Mouse (Mus musculus) T-helper 1 cell (primary cell): ENCODE results near the gene Usp3.

Experiments used
- in situ Hi-C: fragments of 300-600 bp; cut with MboI, MseI; formaldehyde crosslinking; loops from one replicate; pipeline ENCODE4 v1.15.1; 2025; ENCODE audit warnings: high pct_unique_total_duplicates

The Usp3 gene

GRCm38 (mm10) chr9:66592708-66593612, at the start of gene Usp3:
Gene Usp3 (minus strand): TSS chr9:66593142.
- in situ Hi-C loops = no loop called here

GRCm38 (mm10) chr9:66640491-66640890, 47.5 kb upstream of the Usp3 start:
- in situ Hi-C loops = loop anchor here (10.0 kb wide), 1 partner anchor 144 kb away; no protein-coding TSS in a partner anchor

- in situ Hi-C loops = loop anchor here (10.0 kb wide), 1 partner anchor 145 kb away; no protein-coding TSS in a partner anchor
These were observed 46.7 kb upstream of the Usp3 start for GRCm38 (mm10) chr9:66639626-66640025.

GRCm38 (mm10) chr9:66632441-66632840, 39.5 kb upstream of the Usp3 start:
- in situ Hi-C loops = no loop called here

GRCm38 (mm10) chr9:66630931-66631330, 38.0 kb upstream of the Usp3 start:
- in situ Hi-C loops = no loop called here

- in situ Hi-C loops = loop anchor here (5.0 kb wide), 1 partner anchor 46 kb away; no protein-coding TSS in a partner anchor
These were observed 33.7 kb upstream of the Usp3 start for GRCm38 (mm10) chr9:66626661-66627060.

GRCm38 (mm10) chr9:66625974-66626530, 33.1 kb upstream of the Usp3 start:
- in situ Hi-C loops = loop anchor here (5.0 kb wide), 1 partner anchor 46 kb away; no protein-coding TSS in a partner anchor

GRCm38 (mm10) chr9:66624873-66625272, 31.9 kb upstream of the Usp3 start:
- in situ Hi-C loops = loop anchor here (5.0 kb wide), 1 partner anchor 47 kb away; no protein-coding TSS in a partner anchor

- in situ Hi-C loops = no loop called here
These were observed 30.7 kb upstream of the Usp3 start for GRCm38 (mm10) chr9:66623627-66624026.

GRCm38 (mm10) chr9:66620581-66620981, 27.6 kb upstream of the Usp3 start:
- in situ Hi-C loops = no loop called here

- in situ Hi-C loops = no loop called here
These were observed 27.1 kb upstream of the Usp3 start for GRCm38 (mm10) chr9:66620055-66620454.

- in situ Hi-C loops = no loop called here
These were observed 24.9 kb upstream of the Usp3 start for GRCm38 (mm10) chr9:66617812-66618211.

GRCm38 (mm10) chr9:66616858-66617257, 23.9 kb upstream of the Usp3 start:
- in situ Hi-C loops = no loop called here

- in situ Hi-C loops = no loop called here
These were observed 22.2 kb upstream of the Usp3 start for GRCm38 (mm10) chr9:66615141-66615540.

- in situ Hi-C loops = no loop called here
These were observed 21.6 kb upstream of the Usp3 start for GRCm38 (mm10) chr9:66614547-66614946.

GRCm38 (mm10) chr9:66613667-66614066, 20.7 kb upstream of the Usp3 start:
- in situ Hi-C loops = no loop called here

GRCm38 (mm10) chr9:66611478-66612093, 18.6 kb upstream of the Usp3 start:
- in situ Hi-C loops = no loop called here

GRCm38 (mm10) chr9:66608817-66609345, 15.9 kb upstream of the Usp3 start:
- in situ Hi-C loops = loop anchor here (5.0 kb wide), 1 partner anchor 37 kb away; no protein-coding TSS in a partner anchor

GRCm38 (mm10) chr9:66606851-66607250, 13.9 kb upstream of the Usp3 start:
- in situ Hi-C loops = loop anchor here (5.0 kb wide), 1 partner anchor 35 kb away; no protein-coding TSS in a partner anchor

- in situ Hi-C loops = loop anchor here (5.0 kb wide), 1 partner anchor 34 kb away; no protein-coding TSS in a partner anchor
These were observed 13.2 kb upstream of the Usp3 start for GRCm38 (mm10) chr9:66605876-66606750.
